Mouse (Mus musculus): ENCODE measurements around the gene Syngr4. TPM values are rescaled to one million over a fixed set of nuclear protein-coding genes. Genes with fewer than 3 reads are reported as not detected.
A peak's percentile ranks its signal among the peaks of the same experiment; 100 is the strongest.
"Not testable (repeated sequence)": the region's sequence is repeated elsewhere in the genome, so short reads cannot be mapped to it uniquely, and the experiment has no call there.

The Syngr4 gene
- polyA plus RNA-seq, 1 experiment from 2014 or later = 0.86 TPM

DNA sequence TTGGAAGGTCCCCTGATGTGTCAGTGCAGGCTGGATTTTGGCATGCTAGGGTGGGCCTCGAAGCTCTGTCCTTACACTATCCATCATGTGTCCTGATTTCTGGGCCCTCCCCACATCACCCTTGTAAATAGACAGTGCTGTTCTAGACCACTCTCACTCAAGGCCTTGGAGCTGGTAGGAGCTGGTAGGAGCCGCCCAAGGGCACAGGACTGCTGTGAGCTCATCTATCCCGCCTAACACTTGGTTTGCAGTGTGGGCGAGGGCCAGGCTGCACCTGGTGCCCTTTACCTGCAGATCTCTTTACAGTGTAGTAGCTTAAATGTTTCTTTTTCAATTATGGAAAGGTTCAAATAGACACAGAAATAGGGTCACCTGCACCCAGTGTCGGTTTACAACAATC is 18.5 kb upstream of the Syngr4 start:
- H3K27ac ChIP-seq = no peak overlapping the region
- no peaks in the 10 kb centered on the region for H3K27me3 ChIP-seq
- 72% methylated on average over 5 of the region's 5 CpGs for WGBS (ENCODE audit: insufficient replicate concordance)
- no peak overlapping the region for H3K4me3 ChIP-seq (replicated peaks)
- H3K4me2 ChIP-seq = no peak overlapping the region
- no peak for ATAC-seq (ENCODE audit: low read depth)
- peaks cover 26% of the 10 kb centered on the region for H3K36me3 ChIP-seq
- DNase-seq = no peak
- H3K9me3 ChIP-seq (replicated peaks) = no peaks in the 10 kb centered on the region
- no peak overlapping the region for H3K9ac ChIP-seq
- H3K4me1 ChIP-seq (replicated peaks) = peaks cover 34% of the 10 kb centered on the region

DNA sequence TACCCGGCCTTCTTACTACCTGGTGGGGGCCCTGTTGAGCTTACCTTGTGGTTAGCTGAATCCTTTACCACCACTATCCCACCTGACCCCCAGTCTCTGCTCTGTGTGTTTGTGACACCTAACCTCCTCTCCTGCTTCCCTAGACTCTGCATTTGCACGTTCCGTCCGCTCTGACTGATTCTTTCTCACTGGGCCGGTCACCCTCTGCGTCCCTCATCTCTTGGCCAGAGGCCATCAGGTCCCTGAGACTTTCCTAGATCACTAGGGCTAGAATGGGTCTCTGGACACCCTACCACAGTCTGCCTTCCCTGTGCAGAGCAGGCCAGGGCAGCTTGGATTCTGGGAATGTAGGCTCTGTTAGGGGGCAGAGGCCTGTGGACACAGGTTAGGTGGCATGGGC is 17.6 kb upstream of the Syngr4 start:
- Histone ChIP-seq H3K27ac (no peak overlapping the region), H3K9me3 (replicated peaks) (no peaks in the 10 kb centered on the region), H3K27me3 (no peaks in the 10 kb centered on the region), H3K4me1 (replicated peaks) (peaks cover 25% of the 10 kb centered on the region), H3K36me3 (peaks cover 34% of the 10 kb centered on the region), H3K9ac (no peak overlapping the region), H3K4me3 (replicated peaks) (no peak overlapping the region), H3K4me2 (no peak overlapping the region)
- 77% methylated on average over 6 of the region's 6 CpGs for WGBS (ENCODE audit: insufficient replicate concordance)
- ATAC-seq (ENCODE audit: low read depth) (no peak), DNase-seq (no peak)

DNA sequence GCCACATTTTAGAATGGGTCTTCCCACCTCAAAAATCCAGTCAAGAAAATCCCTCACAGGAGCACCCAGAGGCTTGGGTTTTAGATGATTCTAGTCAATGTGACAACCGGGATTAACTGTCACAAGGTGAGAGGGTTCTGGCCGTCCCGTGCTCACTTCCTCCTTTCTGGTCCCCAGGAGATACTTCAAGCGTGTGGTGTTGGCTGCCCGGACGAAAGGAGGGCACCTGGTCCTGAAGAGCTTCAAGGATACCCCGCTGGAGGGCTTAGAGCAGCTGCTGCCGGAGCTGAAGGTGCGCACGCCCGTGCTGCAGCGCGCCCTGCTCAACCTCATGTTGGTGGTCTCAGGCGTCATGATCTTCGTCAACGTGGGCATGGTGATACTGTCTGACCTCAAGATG is 12.6 kb upstream of the Syngr4 start:
- no peak for ATAC-seq (ENCODE audit: low read depth)
- Histone ChIP-seq H3K4me3 (replicated peaks) (no peak overlapping the region), H3K9ac (no peak overlapping the region), H3K27ac (no peak overlapping the region), H3K27me3 (no peaks in the 10 kb centered on the region), H3K36me3 (peaks cover 41% of the 10 kb centered on the region), H3K4me1 (replicated peaks) (no peaks in the 10 kb centered on the region), H3K9me3 (replicated peaks) (no peaks in the 10 kb centered on the region; the same call in 1 of the 2 replicates), H3K4me2 (no peak overlapping the region)
- DNase-seq = no peak
- 82% methylated on average over 16 of the region's 16 CpGs for WGBS (ENCODE audit: insufficient replicate concordance)

DNA sequence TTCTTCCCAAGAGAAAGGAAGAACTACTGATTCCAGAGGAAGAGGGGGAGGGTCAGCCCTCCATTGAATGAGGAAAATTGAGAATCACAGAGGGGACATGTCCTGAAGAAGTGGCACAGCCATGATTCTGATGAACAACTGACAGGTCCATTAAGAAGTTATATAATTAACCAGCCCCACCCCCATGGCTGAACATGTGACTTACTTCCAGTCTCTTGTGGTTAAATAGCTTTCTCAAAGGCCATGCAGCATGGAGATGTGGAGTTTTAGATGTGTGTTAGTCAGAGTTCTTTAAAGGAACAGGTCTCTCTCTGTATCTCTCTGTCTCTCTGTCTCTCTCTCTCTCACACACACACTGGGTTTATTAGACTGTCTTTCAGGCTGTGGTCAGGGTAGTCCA is 11.9 kb upstream of the Syngr4 start:
- no peak overlapping the region for H3K9ac ChIP-seq
- no peak overlapping the region for H3K27ac ChIP-seq
- no peak for ATAC-seq (ENCODE audit: low read depth)
- no peak for DNase-seq
- peaks cover 7% of the 10 kb centered on the region for H3K9me3 ChIP-seq (replicated peaks)
- H3K4me1 ChIP-seq (replicated peaks) = no peaks in the 10 kb centered on the region
- H3K27me3 ChIP-seq = no peaks in the 10 kb centered on the region
- peaks cover 47% of the 10 kb centered on the region for H3K36me3 ChIP-seq
- no peak overlapping the region for H3K4me3 ChIP-seq (replicated peaks)
- H3K4me2 ChIP-seq = no peak overlapping the region

DNA sequence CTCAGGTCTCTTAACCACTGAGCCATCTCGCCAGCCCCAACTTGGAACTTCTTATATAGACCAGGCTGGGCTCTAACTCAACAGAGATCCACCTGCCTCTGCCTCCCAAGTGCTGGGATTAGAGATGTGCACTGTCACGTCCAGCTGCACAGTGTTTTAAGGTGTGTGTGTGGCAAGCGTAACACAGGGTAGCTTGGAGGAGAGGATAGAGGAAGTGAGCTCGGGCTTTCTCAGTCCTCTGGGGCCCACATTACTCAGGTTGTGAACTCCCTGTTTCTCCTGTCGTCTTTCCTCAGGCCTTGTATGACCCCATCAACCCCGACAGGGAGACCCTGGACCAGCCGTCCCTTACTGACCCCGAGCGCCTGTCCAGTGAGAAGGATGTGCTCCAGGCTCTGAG is 10.1 kb upstream of the Syngr4 start:
- no peak for DNase-seq
- Histone ChIP-seq H3K27ac (no peak overlapping the region), H3K4me2 (no peak overlapping the region), H3K36me3 (peaks cover 47% of the 10 kb centered on the region), H3K9ac (no peak overlapping the region), H3K9me3 (replicated peaks) (peaks cover 9% of the 10 kb centered on the region), H3K27me3 (no peaks in the 10 kb centered on the region), H3K4me1 (replicated peaks) (peaks cover 3% of the 10 kb centered on the region), H3K4me3 (replicated peaks) (no peak overlapping the region)
- ATAC-seq (ENCODE audit: low read depth) = no peak
- 67% methylated on average over 9 of the region's 9 CpGs for WGBS (ENCODE audit: insufficient replicate concordance)

DNA sequence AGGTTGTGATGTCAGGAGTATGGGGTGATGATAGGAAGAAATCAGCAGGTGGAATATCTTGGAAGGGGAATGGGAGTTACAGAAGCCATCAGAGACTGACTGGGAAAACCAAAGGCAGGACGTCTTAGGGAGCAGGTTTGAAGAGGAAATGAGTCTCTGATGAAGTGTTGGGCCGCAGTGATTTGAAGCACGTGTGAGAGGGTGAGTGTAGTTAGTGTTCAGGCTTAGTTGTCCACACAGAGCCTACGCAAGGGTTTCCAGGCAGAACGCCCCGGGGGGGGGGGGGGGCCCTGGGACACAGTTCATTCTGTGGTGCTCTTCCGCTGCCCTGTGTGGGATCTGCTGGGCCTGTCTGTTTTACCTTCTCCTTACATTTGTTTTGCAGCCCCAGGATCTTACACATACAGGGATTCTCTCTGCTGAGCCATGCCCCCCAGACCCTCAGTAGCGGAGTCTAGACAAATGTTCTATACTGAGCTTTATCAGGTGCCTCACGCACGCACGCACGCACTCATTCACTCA is 6.0 kb upstream of the Syngr4 start:
- peaks cover 17% of the 10 kb centered on the region; the same call in 1 of the 2 replicates for H3K36me3 ChIP-seq
- no peak overlapping the region for H3K4me3 ChIP-seq (replicated peaks)
- peaks cover 20% of the 10 kb centered on the region for H3K4me1 ChIP-seq (replicated peaks)
- ATAC-seq (ENCODE audit: low read depth) (no peak), DNase-seq (no peak)
- H3K27ac ChIP-seq = no peak overlapping the region
- WGBS (ENCODE audit: insufficient replicate concordance) = 70% methylated on average over 12 of the region's 12 CpGs
- peaks cover 9% of the 10 kb centered on the region for H3K9me3 ChIP-seq (replicated peaks)
- H3K27me3 ChIP-seq = no peaks in the 10 kb centered on the region
- H3K9ac ChIP-seq = no peak overlapping the region
- H3K4me2 ChIP-seq = no peak overlapping the region

DNA sequence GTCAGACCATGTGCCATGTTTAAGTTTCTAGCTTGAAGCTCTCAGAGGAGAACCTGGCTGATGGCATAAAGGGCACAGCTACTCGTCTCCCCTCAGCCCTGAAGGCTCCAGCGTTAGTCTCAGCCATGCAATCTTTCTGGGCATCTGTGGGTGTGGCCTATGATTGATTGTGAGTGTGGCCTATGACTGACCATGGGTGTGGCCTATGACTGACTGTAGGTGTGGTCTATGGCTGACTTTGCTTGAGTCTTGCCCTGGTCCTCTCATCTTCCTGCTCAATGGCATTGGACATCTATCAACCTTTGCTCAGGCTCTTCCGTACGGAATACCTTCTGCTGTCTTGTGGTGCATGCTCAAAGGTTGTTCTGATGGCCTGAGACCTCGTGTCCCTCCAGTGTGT is 5.0 kb upstream of the Syngr4 start:
- Histone ChIP-seq H3K4me3 (replicated peaks) (no peak overlapping the region), H3K9me3 (replicated peaks) (peaks cover 9% of the 10 kb centered on the region), H3K4me2 (0 out of 2 replicates have a peak overlapping the region, but pooled peaks have one; percentile 5), H3K9ac (no peak overlapping the region), H3K27ac (no peak overlapping the region), H3K4me1 (replicated peaks) (peaks cover 26% of the 10 kb centered on the region), H3K36me3 (peaks cover 12% of the 10 kb centered on the region; the same call in 1 of the 2 replicates), H3K27me3 (no peaks in the 10 kb centered on the region)
- WGBS (ENCODE audit: insufficient replicate concordance) = 38% methylated on average over 5 of the region's 5 CpGs
- ATAC-seq (ENCODE audit: low read depth) (peak; percentile 49), DNase-seq (peak; percentile 56)

DNA sequence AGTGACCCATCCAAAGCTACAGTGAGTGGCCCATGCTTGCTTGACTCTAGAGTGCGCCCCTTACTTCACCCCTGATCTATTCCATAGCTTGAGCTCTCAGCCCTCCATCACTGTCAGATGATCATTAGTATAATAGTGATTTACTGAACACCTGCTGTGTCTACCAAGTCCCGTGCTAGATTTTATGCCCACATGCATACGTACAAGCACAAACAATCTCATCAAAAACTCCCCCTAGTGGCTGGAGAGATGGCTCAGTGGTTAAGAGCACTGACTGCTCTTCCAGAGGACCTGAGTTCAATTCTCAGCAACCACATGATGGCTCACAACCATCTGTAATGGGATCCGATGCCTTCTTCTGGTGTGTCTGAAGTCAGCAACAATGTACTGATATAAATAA is 1.6 kb upstream of the Syngr4 start:
- Histone ChIP-seq H3K4me1 (replicated peaks) (peaks cover 35% of the 10 kb centered on the region), H3K9ac (peak overlapping the region; percentile 81), H3K4me3 (replicated peaks) (peak overlapping the region; percentile 67), H3K27ac (peak overlapping the region; percentile 90), H3K4me2 (peak overlapping the region; percentile 95)
- not testable (repeated sequence) for H3K36me3 ChIP-seq; DNase-seq; ATAC-seq (ENCODE audit: low read depth); H3K27me3 ChIP-seq; H3K9me3 ChIP-seq (replicated peaks)
- WGBS (ENCODE audit: insufficient replicate concordance) = 39% methylated on average over 4 of the region's 4 CpGs

DNA sequence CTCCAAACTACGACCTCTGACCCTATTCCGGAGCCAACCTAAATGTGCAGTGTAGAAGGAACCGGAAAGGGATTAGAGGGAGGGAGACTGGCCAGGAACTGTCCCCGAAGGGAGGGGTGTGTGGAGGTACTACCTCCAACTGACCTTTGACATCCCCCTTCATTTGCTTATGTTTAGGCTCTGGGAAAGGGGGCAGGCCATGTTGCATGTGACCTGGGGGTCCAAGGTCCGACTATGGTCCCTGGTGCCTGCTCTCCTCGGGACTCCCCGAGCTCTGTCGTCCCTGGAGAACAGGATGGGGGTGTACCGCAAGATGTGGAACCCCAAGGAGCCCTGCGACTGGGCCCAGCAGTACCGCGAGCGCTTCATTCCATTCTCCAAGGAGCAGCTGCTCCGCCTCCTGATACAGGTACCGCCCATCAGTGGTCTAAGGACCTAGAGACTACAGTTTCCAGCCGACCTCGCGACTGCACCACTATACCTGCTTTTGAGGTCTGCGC is 794 bp upstream of the Syngr4 start:
- H3K9me3 ChIP-seq (replicated peaks) = no peaks in the 10 kb centered on the region
- H3K27me3 ChIP-seq = 0 out of 2 replicates have a peak, but pooled peaks cover 4% of the 10 kb centered on the region
- peak overlapping the region; percentile 90 for H3K27ac ChIP-seq
- H3K4me1 ChIP-seq (replicated peaks) = peaks cover 35% of the 10 kb centered on the region
- under 1% methylated on average over 19 of the region's 19 CpGs for WGBS (ENCODE audit: insufficient replicate concordance)
- DNase-seq (peak; percentile 52), ATAC-seq (ENCODE audit: low read depth) (peak; percentile 64)
- peak overlapping the region; percentile 67 for H3K4me3 ChIP-seq (replicated peaks)
- H3K36me3 ChIP-seq = no peaks in the 10 kb centered on the region
- peak overlapping the region; percentile 81 for H3K9ac ChIP-seq
- H3K4me2 ChIP-seq = peak overlapping the region; percentile 95

DNA sequence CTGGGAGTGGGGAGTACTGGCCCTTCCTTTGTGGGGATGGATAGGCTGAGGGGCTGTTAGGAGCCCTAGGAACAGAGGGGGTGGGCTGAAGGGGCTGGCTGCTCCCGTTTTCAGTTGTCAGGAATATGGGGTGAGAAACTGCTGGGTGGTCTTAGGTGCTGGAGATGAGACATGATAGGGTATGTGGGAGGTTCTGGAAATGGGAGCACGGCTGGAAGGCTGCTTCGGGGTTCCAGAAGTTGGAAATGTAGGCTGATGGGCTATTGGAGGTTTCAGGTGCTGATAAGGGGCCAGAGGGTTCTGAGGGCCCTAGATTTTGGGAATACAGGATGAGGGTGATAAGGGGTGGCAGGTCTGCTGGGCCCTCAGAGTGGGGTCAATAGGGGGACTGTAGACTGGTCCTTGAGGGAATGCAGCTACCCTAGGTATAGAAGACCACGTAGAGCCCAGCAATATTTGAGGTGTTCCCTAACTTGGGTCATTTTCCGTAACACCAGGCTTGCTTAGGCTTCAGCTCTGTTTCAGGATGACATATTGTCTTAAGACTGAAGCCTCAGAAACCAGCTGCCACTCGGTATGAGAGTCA is 490 bp downstream of the Syngr4 start:
- Histone ChIP-seq H3K27me3 (0 out of 2 replicates have a peak, but pooled peaks cover 4% of the 10 kb centered on the region), H3K9me3 (replicated peaks) (no peaks in the 10 kb centered on the region), H3K9ac (peak overlapping the region; percentile 65), H3K4me3 (replicated peaks) (peak overlapping the region; percentile 67), H3K4me2 (peak overlapping the region; percentile 95), H3K4me1 (replicated peaks) (peaks cover 26% of the 10 kb centered on the region), H3K27ac (peak overlapping the region; percentile 90), H3K36me3 (no peaks in the 10 kb centered on the region)
- 65% methylated on average over 6 of the region's 6 CpGs for WGBS (ENCODE audit: insufficient replicate concordance)
- DNase-seq (no peak), ATAC-seq (ENCODE audit: low read depth) (peak; percentile 2)

DNA sequence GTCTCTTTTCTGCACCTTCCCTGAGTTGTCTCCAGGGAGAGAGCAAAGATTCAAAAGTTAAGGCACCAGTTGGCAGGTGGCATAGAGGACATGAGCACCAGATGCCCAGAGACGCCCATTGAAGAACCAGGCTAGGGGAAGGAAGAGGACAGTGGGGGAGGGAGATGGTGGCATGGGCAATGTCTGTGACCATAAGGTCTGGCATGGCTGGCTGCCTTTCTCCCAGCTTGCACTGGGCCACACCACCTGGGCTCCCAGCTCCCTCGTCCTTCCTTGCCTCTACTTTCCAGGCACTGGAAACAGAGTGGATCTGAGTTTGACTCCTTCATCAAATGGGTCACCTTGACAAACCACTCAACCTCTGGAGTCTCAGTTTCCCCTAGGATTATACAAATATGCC is 3.9 kb downstream of the Syngr4 start:
- Histone ChIP-seq H3K9me3 (replicated peaks) (no peaks in the 10 kb centered on the region), H3K36me3 (no peaks in the 10 kb centered on the region), H3K4me2 (no peak overlapping the region), H3K4me3 (replicated peaks) (no peak overlapping the region), H3K27me3 (0 out of 2 replicates have a peak, but pooled peaks cover 4% of the 10 kb centered on the region), H3K4me1 (replicated peaks) (peaks cover 16% of the 10 kb centered on the region), H3K27ac (no peak overlapping the region), H3K9ac (no peak overlapping the region)
- WGBS (ENCODE audit: insufficient replicate concordance) = 76% methylated on average over 2 of the region's 2 CpGs
- ATAC-seq (ENCODE audit: low read depth) = no peak
- no peak for DNase-seq

DNA sequence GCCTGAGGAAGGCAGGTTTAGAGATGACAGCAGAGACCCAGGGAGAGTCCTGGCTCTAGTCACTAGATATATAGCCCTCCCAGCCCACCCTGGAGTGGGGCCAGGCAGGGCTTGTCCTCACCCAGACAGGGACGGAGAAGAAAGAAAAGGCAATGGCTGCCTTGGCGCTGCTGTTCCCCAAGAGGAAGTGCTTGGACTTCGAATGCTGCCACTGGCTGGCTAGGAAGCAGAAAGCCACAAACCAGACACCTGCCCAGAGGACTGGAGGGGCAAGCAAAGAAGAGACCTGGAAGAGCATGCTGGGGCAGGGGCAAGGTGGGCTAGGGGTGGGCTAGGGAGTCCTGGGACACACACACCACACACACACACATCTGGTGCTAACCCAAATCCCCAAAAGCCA is 9.3 kb downstream of the Syngr4 start:
- H3K4me2 ChIP-seq = no peak overlapping the region
- H3K27me3 ChIP-seq = no peaks in the 10 kb centered on the region
- no peaks in the 10 kb centered on the region for H3K4me1 ChIP-seq (replicated peaks)
- no peak overlapping the region for H3K4me3 ChIP-seq (replicated peaks)
- H3K9me3 ChIP-seq (replicated peaks) = no peaks in the 10 kb centered on the region
- H3K36me3 ChIP-seq = peaks cover 34% of the 10 kb centered on the region
- ATAC-seq (ENCODE audit: low read depth) = no peak
- WGBS (ENCODE audit: insufficient replicate concordance) = 16% methylated on average over 3 of the region's 3 CpGs
- no peak overlapping the region for H3K27ac ChIP-seq
- H3K9ac ChIP-seq = no peak overlapping the region
- no peak for DNase-seq
